Mouse (Mus musculus) heart, embryonic 10.5 days (tissue): ENCODE measurements at regions not wholly inside any gene's neighbourhood (a gene's known extent, or its start where the extent isn't known, plus 50 kb on each side); places are given as distances from the start of the nearest gene placed in this dataset.
A peak's percentile ranks its signal among the peaks of the same experiment; 100 is the strongest.
"Not testable (repeated sequence)": the region's sequence is repeated elsewhere in the genome, so short reads cannot be mapped to it uniquely, and the experiment has no call there.

Source experiments
- DNase-seq: peaks from one replicate; pipeline ENCODE4 v3.0.0-alpha.2; 2017; ENCODE audit warnings: low spot score
- H3K27ac ChIP-seq: fragments of 300-500 bp; sonication (generic); 2 replicates; pipeline ENCODE4 v1.5.1; 2016; ENCODE audit warnings: mild to moderate bottlenecking
- H3K27me3 ChIP-seq: fragments of 300-500 bp; sonication (generic); 2 replicates; pipeline ENCODE4 v1.6.1; 2016; ENCODE audit warnings: mild to moderate bottlenecking; ENCODE audit not compliant: poor library complexity, insufficient read depth, severe bottlenecking
- H3K36me3 ChIP-seq: fragments of 300-500 bp; sonication (generic); 2 replicates; pipeline ENCODE4 v1.6.1; 2016; ENCODE audit warnings: mild to moderate bottlenecking, moderate library complexity
- H3K4me1 ChIP-seq: fragments of 300-500 bp; sonication (generic); 2 replicates; pipeline ENCODE4 v1.6.1; 2016; ENCODE audit warnings: mild to moderate bottlenecking
- H3K4me3 ChIP-seq: fragments of 300-500 bp; sonication (generic); 2 replicates; pipeline ENCODE4 v1.5.1; 2016; ENCODE audit warnings: mild to moderate bottlenecking, moderate library complexity
- H3K9me3 ChIP-seq: fragments of 300-500 bp; sonication (generic); 2 replicates; pipeline ENCODE4 v1.6.1; 2016; ENCODE audit warnings: mild to moderate bottlenecking, moderate library complexity
- WGBS: fragments of 180-500 bp; shearing (Covaris S2); methylation state at CpG from one replicate; pipeline ENCODE4 v1.1.7; 2016; 5-methylcytosine and 5-hydroxymethylcytosine counted together

- H3K4me1 ChIP-seq = no peaks in the 10 kb centered on the region
- no peaks in the 10 kb centered on the region for H3K27me3 ChIP-seq
- H3K9me3 ChIP-seq = no peaks in the 10 kb centered on the region
- 8% methylated on average over 4 of the region's 4 CpGs for WGBS
- no peaks in the 10 kb centered on the region for H3K36me3 ChIP-seq
- peak; percentile 71 for DNase-seq
- H3K4me3 ChIP-seq = no peak overlapping the region
- no peak overlapping the region for H3K27ac ChIP-seq
These were observed 1117.7 kb upstream of the Arrdc3 start for GRCm38 (mm10) chr13:79765437-79765838.

GRCm38 (mm10) chr13:79784991-79785666 is 1098.1 kb upstream of the Arrdc3 start:
- no peak overlapping the region for H3K4me3 ChIP-seq
- no peaks in the 10 kb centered on the region for H3K27me3 ChIP-seq
- no peak overlapping the region for H3K27ac ChIP-seq
- H3K4me1 ChIP-seq = no peaks in the 10 kb centered on the region
- no peaks in the 10 kb centered on the region for H3K9me3 ChIP-seq
- DNase-seq = no peak
- H3K36me3 ChIP-seq = no peaks in the 10 kb centered on the region
- whole genome bisulfite sequencing = 79% methylated on average over 1 of the region's 1 CpGs

DNA sequence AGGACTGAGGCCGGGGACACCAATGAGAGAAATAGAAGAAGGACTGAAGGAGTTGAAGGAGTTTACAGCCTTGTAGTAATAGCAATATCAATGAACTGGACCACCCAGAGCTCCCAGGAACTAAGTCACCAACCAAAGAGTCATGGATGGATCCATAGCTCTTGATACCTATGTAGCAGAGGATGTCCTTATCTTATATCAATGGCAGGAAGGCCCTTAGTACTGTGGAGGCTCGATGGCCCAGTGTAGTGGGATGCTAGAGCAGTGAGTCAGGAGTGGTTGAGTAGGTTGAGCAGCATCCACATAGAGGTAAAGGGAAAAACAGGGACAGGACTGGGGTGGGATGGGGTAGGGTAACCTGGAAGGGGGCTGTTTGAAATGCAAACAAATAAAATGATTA is 1081.6 kb upstream of the Arrdc3 start:
- Histone ChIP-seq H3K36me3 (no peaks in the 10 kb centered on the region), H3K27ac (no peak overlapping the region), H3K9me3 (no peaks in the 10 kb centered on the region), H3K4me3 (no peak overlapping the region), H3K27me3 (no peaks in the 10 kb centered on the region), H3K4me1 (no peaks in the 10 kb centered on the region)
- DNase-seq = no peak
- WGBS = 86% methylated on average over 2 of the region's 2 CpGs

DNA sequence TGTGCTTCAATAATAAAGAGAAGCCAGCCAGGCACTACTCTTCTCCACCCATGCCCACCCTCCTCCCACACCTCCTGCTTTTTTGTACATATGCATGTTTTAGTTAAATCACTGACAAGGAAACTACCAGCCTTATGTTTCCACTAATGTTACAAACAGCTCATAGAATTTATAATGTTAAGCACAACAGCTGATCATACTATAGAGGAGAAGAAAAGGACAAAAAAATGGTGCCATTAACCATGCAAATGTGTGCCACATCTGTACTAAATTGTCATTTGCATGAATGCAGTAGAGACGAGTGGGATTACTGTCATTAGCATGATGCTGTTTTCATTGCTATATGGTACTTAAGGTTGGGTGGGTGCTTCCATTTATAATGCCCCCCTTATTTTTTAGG is 1047.6 kb upstream of the Arrdc3 start:
- Histone ChIP-seq H3K36me3 (no peaks in the 10 kb centered on the region), H3K4me3 (no peak overlapping the region), H3K27me3 (no peaks in the 10 kb centered on the region), H3K4me1 (no peaks in the 10 kb centered on the region), H3K9me3 (no peaks in the 10 kb centered on the region), H3K27ac (no peak overlapping the region)
- WGBS = 80% methylated on average over 1 of the region's 1 CpGs
- DNase-seq = no peak

DNA sequence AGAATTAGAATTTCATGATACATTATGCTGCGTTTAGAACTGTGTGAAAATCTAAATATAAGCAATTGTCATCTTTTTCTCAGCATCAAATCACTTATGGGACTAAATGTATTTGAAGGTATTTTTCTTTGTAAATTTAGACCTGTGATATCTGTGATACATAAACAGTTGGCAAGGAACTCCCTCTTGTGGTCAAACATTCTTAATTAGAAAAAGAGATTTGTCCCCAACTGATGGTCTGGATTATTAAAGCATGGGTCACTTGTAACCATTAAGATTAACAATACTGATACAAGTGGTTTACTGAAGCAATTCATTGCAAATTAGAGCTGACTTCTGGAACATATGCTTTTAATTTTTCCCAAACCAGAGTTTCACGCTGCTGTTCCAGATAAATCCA is 1038.4 kb upstream of the Arrdc3 start:
- DNase-seq = no peak
- Histone ChIP-seq H3K4me1 (no peaks in the 10 kb centered on the region), H3K4me3 (no peak overlapping the region), H3K27me3 (no peaks in the 10 kb centered on the region), H3K9me3 (no peaks in the 10 kb centered on the region), H3K27ac (no peak overlapping the region), H3K36me3 (no peaks in the 10 kb centered on the region)
- WGBS = 53% methylated on average over 2 of the region's 2 CpGs

DNA sequence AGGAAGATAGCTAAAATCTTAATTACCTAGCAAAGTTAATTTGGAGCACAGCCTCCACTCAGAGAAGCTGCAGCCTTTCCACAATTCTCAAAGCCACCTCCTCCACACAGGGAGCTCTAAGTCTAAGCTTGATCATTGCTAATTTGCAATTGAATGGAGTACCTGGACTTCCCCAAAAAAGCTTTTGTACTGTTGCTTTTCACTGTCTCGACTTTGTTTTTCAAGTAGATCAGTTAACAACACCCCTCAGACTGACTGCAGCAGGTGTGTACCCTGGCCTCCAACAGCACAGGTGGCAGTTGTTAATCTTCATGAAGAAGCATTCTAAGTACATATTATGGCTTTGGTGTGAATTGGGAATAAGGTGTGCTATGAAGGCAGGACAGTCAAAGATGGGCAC is 1015.7 kb upstream of the Arrdc3 start:
- 72% methylated on average over 1 of the region's 1 CpGs for WGBS
- H3K9me3 ChIP-seq, H3K4me1 ChIP-seq, H3K27me3 ChIP-seq, H3K4me3 ChIP-seq, H3K27ac ChIP-seq, H3K36me3 ChIP-seq, DNase-seq: not testable (repeated sequence)

GRCm38 (mm10) chr13:79868481-79869225 is 1014.5 kb upstream of the Arrdc3 start:
- Histone ChIP-seq H3K27ac (no peak overlapping the region), H3K4me3 (no peak overlapping the region), H3K4me1 (no peaks in the 10 kb centered on the region), H3K27me3 (no peaks in the 10 kb centered on the region), H3K9me3 (peaks cover 3% of the 10 kb centered on the region; the same call in 1 of the 2 replicates), H3K36me3 (no peaks in the 10 kb centered on the region)
- DNase-seq = no peak
- 61% methylated on average over 2 of the region's 2 CpGs for WGBS

GRCm38 (mm10) chr13:79880136-79880535 is 1003.0 kb upstream of the Arrdc3 start:
- no peaks in the 10 kb centered on the region for H3K36me3 ChIP-seq
- H3K9me3 ChIP-seq = no peaks in the 10 kb centered on the region
- no peaks in the 10 kb centered on the region for H3K27me3 ChIP-seq
- DNase-seq = no peak
- 68% methylated on average over 1 of the region's 1 CpGs for WGBS
- no peak overlapping the region for H3K4me3 ChIP-seq
- no peak overlapping the region for H3K27ac ChIP-seq
- H3K4me1 ChIP-seq = no peaks in the 10 kb centered on the region

DNA sequence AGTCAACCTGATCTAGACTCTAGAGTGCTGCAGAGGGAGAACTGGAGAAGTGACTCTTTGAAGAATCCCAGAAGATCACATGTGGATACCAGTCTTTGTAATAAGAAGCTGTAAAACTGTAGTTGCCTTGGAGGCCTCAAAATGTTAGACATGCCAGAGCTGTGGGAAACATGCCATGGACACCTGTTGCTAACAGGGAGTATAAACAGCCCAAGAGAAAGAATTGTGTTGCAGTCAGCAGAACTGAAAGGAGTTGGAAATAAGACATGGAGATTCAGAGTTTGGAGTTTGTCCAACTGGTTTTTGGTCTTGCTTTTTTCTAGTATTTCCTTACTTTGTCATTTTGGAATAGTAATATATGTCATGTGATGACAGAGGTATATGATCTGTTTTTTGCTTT is 997.2 kb upstream of the Arrdc3 start:
- DNase-seq = no peak
- no peaks in the 10 kb centered on the region for H3K36me3 ChIP-seq
- no peak overlapping the region for H3K4me3 ChIP-seq
- H3K27me3 ChIP-seq = no peaks in the 10 kb centered on the region
- H3K27ac ChIP-seq = no peak overlapping the region
- no peaks in the 10 kb centered on the region for H3K9me3 ChIP-seq
- no peaks in the 10 kb centered on the region for H3K4me1 ChIP-seq

GRCm38 (mm10) chr13:79886361-79886760 is 996.8 kb upstream of the Arrdc3 start:
- H3K27ac ChIP-seq = no peak overlapping the region
- no peaks in the 10 kb centered on the region for H3K4me1 ChIP-seq
- no peaks in the 10 kb centered on the region for H3K27me3 ChIP-seq
- DNase-seq = no peak
- H3K9me3 ChIP-seq = no peaks in the 10 kb centered on the region
- H3K36me3 ChIP-seq = no peaks in the 10 kb centered on the region
- 78% methylated on average over 1 of the region's 1 CpGs for WGBS
- no peak overlapping the region for H3K4me3 ChIP-seq
